Mouse (Mus musculus) G1E (cell line): Measurements from ENCODE around the gene Oaz3. TPM values are rescaled to one million over a fixed set of nuclear protein-coding genes. Genes with fewer than 3 reads are reported as not detected.

Source experiments
- ATAC-seq: 2 replicates; pipeline ENCODE4 v1.8.0; 2016; ENCODE audit warnings: mild to moderate bottlenecking; ENCODE audit not compliant: insufficient number of reproducible peaks, poor library complexity, low FRiP score, severe bottlenecking; ENCODE audit errors: extremely low read depth
- DNase-seq: peaks from one replicate; pipeline ENCODE4 v3.0.0; 2012; ENCODE audit warnings: low spot score
- H3K27me3 ChIP-seq: 2 replicates; pipeline ENCODE4 v1.6.1; 2012; ENCODE audit warnings: mild to moderate bottlenecking, low read length, inconsistent platforms; ENCODE audit not compliant: insufficient read depth
- H3K36me3 ChIP-seq: replicated peaks from 2 replicates; pipeline ENCODE3; 2012; ENCODE audit warnings: mild to moderate bottlenecking, inconsistent platforms
- H3K4me1 ChIP-seq: 2 replicates; pipeline ENCODE4 v1.6.1; 2012; ENCODE audit warnings: low read depth, low read length, inconsistent platforms, mixed read lengths; ENCODE audit not compliant: insufficient read depth
- H3K4me3 ChIP-seq: 2 replicates; pipeline ENCODE4 v1.5.1; 2012; ENCODE audit warnings: low read depth, mild to moderate bottlenecking, inconsistent platforms, low read length, moderate library complexity, mixed read lengths
- H3K9me3 ChIP-seq: replicated peaks from 2 replicates; pipeline ENCODE4 v1.6.1; 2012; ENCODE audit warnings: inconsistent platforms
- CTCF ChIP-seq: IDR thresholded peaks from 2 replicates; pipeline ENCODE4 v1.5.1; 2012; ENCODE audit warnings: low read depth, low read length, inconsistent platforms, mixed read lengths
- GATA1 ChIP-seq: IDR thresholded peaks from 2 replicates; pipeline ENCODE4 v1.6.1; 2012; ENCODE audit warnings: borderline replicate concordance, low read length, inconsistent platforms, mixed read lengths
- GATA2 ChIP-seq: IDR thresholded peaks from 2 replicates; pipeline ENCODE4 v1.6.1; 2012; ENCODE audit warnings: low read depth, low read length, inconsistent platforms, borderline replicate concordance
- POLR2AphosphoS5 ChIP-seq: IDR thresholded peaks from 2 replicates; pipeline ENCODE4 v1.6.1; 2012; ENCODE audit warnings: low read depth, low read length, inconsistent platforms; ENCODE audit not compliant: insufficient replicate concordance
- TAL1 ChIP-seq: conservative IDR thresholded peaks from 2 replicates; pipeline ENCODE4 v1.6.1; 2012; ENCODE audit warnings: low read depth, low read length, inconsistent platforms, mixed read lengths
- polyA plus RNA-seq: library from polyadenylated mRNA; stranded (reverse); fragments of >175 nt; gene quantifications from 2 replicates; pipeline ENCODE4 v1.2.3, GENCODE M21; 2012
- total RNA-seq, 2 experiments: library from RNA; stranded (forward) in 1 of 2; stranded (reverse) in 1 of 2; fragments of 200-1000 nt in 1 of 2; fragments of >200 nt in 1 of 2; fragmentation: Nextera tagmentation in 1 of 2; gene quantifications; 2 replicates each; pipeline ENCODE4 v1.2.3; 2014 to 2017

The Oaz3 gene
- total and polyA plus RNA-seq, 3 experiments: 0.49 TPM; not detected in 2

DNA sequence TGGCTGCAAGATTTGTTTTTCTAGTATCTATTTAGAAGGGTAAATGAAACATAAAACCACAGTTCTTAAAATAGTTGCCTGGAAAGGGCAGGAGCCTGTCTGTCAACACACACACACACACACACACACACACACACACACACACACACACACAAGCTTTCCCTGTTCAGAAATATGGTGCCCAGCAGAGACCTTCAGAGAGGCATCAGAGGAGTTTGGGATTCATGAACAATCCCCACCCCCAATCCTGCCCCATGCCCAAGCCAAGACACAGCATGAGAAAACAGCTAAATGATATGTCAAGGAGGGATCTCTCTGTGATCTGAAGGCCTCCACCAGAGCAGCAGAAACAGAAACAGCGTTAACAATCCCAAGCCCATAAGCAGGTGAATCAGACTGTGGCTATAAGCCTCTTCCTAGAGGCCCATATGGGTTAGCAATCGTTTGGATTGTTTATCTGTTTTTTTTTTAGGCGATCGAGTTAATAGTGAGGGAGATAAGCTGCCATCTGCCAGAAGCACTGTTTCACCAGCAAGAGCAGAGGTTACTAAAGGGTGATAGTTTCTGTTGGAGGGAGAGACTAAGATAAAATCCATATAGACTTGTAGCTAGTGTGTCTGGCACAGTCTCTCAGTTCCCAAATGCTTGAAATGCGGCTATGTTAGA, 30.0 kb upstream of the Oaz3 start:
- Histone ChIP-seq H3K4me3 (no peak overlapping the region), H3K27me3 (peaks cover 17% of the 10 kb centered on the region), H3K9me3 (no peaks in the 10 kb centered on the region), H3K36me3 (no peaks in the 10 kb centered on the region), H3K4me1 (no peaks in the 10 kb centered on the region)
- no peak for DNase-seq
- TF ChIP-seq POLR2AphosphoS5 (no peak), GATA1 (no peak), CTCF (no peak), GATA2 (no peak), TAL1 (no peak)
- no peak for ATAC-seq

GRCm38 (mm10) chr3:94473115-94473505, 29.4 kb upstream of the Oaz3 start:
- no peaks in the 10 kb centered on the region for H3K9me3 ChIP-seq
- no peak for TF ChIP-seq GATA1
- no peak for TF ChIP-seq CTCF
- TF ChIP-seq GATA2: no peak
- TF ChIP-seq POLR2AphosphoS5: no peak
- TF ChIP-seq TAL1: no peak
- no peaks in the 10 kb centered on the region for H3K36me3 ChIP-seq
- no peak overlapping the region for H3K4me3 ChIP-seq
- ATAC-seq (no peak), DNase-seq (no peak)
- H3K27me3 ChIP-seq: peaks cover 16% of the 10 kb centered on the region
- H3K4me1 ChIP-seq: no peaks in the 10 kb centered on the region

DNA sequence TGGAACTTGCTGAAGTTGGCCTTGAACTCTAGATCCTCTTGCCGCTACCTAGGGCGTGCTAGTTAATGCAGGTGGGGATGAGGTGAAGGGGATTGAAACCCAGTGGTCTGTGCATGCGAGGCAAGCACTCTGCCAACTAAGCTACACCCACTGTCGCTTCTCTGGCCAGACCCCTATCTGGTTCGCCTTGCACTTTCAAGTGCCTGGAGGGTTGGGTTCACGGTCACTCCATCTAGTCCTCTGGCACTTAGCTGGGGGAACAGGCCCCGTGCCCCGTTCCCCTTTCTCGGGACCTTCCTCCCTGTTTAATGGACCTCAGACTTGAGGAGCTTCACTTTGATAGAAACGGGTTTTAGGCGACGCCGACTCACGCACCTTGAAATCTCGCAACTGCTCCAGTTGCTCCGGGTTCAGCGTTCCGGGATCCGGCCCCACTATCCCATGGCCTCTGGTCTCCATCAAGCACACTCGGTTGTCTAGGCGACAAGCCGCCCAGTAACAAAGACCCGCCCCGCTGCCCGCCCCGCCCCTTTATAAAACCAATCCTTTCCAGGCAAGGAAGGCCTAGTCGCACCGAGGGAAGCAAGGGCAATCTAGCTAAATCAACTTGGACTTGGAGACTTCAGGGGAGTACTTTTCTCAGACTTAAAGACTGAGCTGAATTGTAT, 28.9 kb upstream of the Oaz3 start:
- DNase-seq (no peak), ATAC-seq (no peak)
- no peak for TF ChIP-seq GATA2
- no peak for TF ChIP-seq GATA1
- TF ChIP-seq POLR2AphosphoS5: no peak
- TF ChIP-seq TAL1: no peak
- TF ChIP-seq CTCF: no peak
- Histone ChIP-seq H3K4me1 (no peaks in the 10 kb centered on the region), H3K27me3 (peaks cover 19% of the 10 kb centered on the region), H3K4me3 (no peak overlapping the region), H3K9me3 (no peaks in the 10 kb centered on the region), H3K36me3 (no peaks in the 10 kb centered on the region)

DNA sequence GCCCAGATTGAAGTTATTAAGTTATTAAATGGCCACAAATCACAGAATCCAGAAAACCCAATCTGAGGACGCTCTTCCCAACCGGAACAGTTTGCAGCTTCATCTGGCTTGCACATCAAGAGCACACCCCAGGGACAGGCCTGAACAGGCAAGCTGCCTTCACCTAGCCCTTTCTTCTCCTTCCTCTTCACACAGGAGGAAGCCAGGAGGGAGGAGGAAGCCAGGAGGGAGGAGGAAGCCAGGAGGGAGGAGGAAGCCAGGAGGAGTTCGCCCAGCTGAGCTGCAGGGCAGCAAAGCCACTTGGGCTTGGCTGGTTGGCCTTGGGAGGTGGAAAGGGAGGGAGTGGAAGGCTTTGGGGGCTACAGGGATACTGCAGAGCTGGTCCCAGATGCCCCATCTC, 25.2 kb upstream of the Oaz3 start:
- no peak for DNase-seq

GRCm38 (mm10) chr3:94465632-94466430, 22.1 kb upstream of the Oaz3 start:
- peaks cover 20% of the 10 kb centered on the region for H3K27me3 ChIP-seq
- H3K4me3 ChIP-seq: no peak overlapping the region
- DNase-seq: no peak
- TF ChIP-seq GATA2 (no peak), POLR2AphosphoS5 (no peak), GATA1 (no peak), CTCF (no peak), TAL1 (no peak)
- no peaks in the 10 kb centered on the region for H3K9me3 ChIP-seq
- no peak for ATAC-seq
- no peaks in the 10 kb centered on the region for H3K4me1 ChIP-seq
- H3K36me3 ChIP-seq: no peaks in the 10 kb centered on the region

More for the DNA sequence above, 25.2 kb upstream of the Oaz3 start:
- ATAC-seq: no peak
- Histone ChIP-seq H3K36me3 (no peaks in the 10 kb centered on the region), H3K27me3 (peaks cover 20% of the 10 kb centered on the region), H3K4me3 (no peak overlapping the region), H3K9me3 (no peaks in the 10 kb centered on the region), H3K4me1 (no peaks in the 10 kb centered on the region)
- TF ChIP-seq POLR2AphosphoS5 (no peak), GATA1 (no peak), GATA2 (no peak), TAL1 (no peak), CTCF (no peak)
